Mouse (Mus musculus) kidney, adult 2 months (tissue): ENCODE measurements around the gene Krt78.

Source experiments
- CTCF ChIP-seq: fragments of 200-500 bp; conservative IDR thresholded peaks from 2 replicates; pipeline ENCODE4 v1.5.1; 2011; ENCODE audit warnings: low read depth, mild to moderate bottlenecking, control low read depth, low read length, moderate library complexity, mixed read lengths; ENCODE audit not compliant: insufficient read depth, insufficient read length
- POLR2A ChIP-seq: fragments of 200-500 bp; IDR thresholded peaks from one replicate; pipeline ENCODE4 v1.6.1; 2011; ENCODE audit warnings: low read depth, low read length, control low read depth

DNA sequence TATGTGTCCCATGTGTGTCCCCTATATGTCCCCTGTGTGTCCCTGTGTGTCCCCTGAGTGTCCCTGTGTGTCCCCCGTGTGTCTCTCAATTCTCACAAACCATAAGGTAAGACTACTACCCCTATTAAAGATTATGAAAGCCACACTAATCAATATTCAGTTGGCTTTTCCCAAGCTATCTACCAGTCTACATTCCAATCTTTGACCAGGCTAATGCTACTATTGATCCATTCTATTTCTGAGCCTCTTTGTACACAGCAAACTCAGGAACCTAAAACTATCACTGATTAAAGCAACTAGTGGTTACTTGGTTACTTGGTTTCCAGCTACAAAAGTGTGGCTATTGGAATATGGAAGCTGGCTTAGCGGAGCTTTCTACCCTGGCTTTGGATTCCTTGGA lies 31.8 kb downstream of the Krt78 start:
- TF ChIP-seq CTCF = no peak
- no peak for TF ChIP-seq POLR2A
